Mouse (Mus musculus) ovary, adult 18-20 months (tissue): ENCODE data around the gene D430041D05Rik.

Experiments
- DNase-seq: peaks from one replicate; pipeline ENCODE4 v3.0.0; 2022; ENCODE audit warnings: low spot score, mixed read lengths

The D430041D05Rik gene

DNA sequence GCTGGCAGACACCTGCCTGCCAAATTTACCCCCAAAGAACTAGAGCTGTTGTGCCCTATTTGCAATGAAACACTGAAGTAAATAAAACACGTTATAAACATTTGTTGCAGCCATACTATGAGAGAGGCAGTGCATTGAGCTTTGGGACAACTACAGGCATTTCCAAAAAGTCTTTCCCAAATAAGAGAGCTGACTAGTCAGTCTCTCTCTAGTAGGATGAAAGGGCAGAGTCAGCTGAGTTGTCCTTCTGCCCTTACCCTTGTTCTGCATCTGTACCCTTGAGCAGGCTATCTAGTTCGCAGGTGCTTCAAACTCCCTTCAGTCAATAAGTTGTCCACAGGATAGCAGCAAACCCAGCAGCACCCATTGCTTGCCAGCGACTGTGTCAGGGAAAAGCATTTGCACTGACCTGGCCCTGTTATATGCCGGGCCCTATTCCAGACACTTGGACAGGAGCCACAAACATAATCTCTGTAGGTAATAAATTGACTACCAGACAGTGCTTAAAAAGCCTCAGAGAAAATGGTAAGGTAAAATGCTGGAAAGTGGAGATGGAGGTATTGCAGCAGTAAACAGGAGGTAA lies at the start of gene D430041D05Rik:
D430041D05Rik (minus strand) TSS at position 51 of the 583 bp plus-strand sequence.
- no peak for DNase-seq

DNA sequence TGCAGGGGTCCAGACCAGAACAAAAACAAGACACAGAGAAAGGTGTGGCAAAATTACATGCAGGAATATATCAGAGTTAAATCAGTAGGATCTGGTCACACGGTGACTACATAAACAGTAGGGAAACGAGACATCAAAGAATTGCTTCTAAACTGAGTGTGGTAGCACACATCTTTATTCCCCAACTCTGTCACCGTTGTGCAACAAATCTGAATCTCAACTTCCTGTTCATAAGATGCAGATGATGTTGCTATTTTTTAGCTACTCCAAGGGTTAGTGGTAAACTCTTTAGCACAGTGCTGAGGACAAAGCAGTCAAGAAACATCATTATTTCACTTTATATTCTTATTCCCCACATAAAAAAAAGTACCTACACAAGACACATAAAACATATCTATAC lies 49.2 kb upstream of the D430041D05Rik start:
- DNase-seq: no peak

DNA sequence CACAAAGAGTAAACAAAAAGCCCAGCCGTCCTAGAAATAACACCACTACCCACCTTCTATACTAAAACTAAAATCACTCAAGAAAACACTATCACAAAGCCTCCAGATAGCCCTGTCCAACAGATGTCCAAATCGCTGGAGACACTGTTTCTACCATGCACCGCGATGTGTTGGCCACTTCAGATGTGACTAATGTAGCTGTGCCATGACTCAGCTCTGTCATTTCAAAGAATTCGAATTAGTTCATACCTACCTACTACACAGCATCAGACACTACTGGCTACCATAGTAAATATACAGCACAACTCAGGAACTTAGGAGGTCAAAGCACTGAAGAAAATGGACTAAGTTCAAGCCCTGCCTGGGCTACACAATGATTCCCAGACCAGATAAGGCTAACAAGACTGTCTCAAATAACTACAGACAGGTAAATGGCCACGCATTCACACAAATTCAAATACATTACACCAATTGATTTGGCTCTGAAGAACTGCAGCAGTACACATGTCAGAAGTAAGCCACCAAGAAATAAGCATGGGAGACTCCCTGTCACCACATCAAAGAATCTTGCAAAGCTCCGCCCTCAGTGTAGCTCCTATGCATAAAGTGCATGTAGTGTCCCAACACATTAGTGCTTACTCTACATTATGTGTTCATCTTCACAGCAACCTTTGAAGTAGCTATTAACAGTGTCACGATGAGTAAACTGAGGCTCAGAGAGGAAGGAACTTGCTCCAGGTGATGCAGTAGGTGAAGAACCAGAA lies 47.9 kb upstream of the D430041D05Rik start:
- no peak for DNase-seq

DNA sequence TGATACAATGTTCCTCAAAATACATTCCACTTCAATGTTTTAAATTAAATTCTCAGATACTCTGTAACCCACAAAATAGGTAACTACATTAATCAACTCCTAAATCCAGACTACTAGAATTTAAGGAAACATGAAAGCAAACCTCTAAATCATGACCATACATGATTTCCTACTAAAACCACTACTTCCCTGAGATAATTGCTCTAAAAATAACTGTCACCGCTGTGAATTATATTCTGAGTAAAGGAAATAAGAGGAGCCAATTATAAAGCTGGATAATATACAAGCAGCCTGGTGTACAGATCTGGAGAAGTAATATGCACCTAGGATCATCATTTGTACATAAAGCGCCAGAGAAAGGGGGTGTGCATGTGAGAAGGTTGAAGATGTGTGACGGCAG lies 46.3 kb upstream of the D430041D05Rik start:
- no peak for DNase-seq

DNA sequence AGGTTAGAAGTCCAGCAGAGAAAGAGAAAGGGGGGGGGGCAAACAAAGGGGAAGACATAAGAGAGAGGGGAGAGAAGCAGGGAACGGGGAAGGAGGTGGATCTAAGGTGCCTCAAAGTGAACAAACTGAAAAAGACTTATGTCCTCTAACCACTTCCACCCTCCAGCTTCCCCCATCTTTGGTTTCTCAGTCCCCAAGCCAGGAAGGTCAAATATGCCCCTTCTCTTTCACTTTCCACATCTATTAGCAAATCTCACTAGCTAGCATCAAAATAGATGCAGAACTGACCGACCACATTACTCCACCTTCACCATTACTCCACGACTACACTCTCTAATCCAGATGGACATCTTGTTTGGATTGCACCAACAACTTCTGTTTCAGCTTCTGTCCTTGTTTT lies 39.9 kb upstream of the D430041D05Rik start:
- no peak for DNase-seq

DNA sequence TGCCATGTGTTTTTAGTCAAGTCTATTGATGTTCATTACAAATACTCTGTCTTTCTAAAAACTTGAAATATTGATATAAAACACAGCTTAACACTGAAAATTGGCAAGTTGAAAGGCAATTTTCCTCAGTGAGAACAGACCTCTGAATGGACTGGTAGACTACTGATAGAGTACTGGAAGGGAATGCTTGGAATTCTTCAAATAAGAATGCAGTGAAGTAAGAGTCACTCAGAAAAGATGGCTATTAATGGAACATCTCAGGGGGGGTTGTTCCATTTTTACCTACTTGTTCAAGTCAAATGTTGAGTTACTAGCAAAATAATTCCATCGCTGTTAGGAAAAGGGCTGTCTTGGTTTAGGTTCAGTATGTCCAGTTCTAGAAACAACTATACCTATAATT lies 38.4 kb upstream of the D430041D05Rik start:
- DNase-seq: no peak

DNA sequence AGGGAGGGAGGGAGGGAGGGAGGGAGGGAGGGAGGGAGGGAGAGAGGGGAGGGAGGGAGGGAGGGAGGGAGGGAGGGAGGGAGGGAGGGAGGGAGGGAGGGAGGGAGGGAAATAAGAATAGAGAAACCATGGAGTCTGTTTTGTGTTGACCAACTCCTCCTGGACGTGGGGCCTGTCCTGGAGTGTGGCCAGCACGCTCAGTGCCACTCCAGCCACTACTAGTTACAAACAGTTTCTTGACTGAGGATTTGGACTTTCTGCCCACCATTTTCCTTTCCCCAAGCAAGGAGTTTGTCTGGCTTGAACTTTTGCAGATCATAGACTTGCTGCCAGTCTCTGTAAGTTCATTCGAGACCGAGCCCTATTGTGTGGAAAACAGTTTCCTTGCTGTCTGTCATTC lies 37.4 kb upstream of the D430041D05Rik start:
- DNase-seq: no peak

DNA sequence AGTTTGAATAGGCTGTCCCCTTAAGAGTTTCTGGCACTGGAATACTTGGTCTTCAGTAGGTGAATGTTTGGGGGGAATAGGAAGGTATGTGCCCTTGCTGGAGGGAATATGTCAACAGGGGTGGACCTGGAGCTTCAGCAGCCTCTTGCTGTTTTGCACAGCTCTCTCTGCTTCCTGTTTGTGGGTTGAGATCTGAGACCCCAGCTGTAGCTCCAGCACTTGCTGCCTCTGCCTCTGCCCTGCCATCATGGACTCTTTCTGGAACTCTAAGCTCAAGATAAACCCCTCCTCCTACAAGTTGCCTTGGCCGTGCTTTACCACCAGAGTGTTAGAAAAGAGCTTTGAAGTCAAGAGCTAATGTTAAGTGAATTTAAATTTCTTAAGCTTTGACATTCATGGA lies 35.2 kb upstream of the D430041D05Rik start:
- no peak for DNase-seq

DNA sequence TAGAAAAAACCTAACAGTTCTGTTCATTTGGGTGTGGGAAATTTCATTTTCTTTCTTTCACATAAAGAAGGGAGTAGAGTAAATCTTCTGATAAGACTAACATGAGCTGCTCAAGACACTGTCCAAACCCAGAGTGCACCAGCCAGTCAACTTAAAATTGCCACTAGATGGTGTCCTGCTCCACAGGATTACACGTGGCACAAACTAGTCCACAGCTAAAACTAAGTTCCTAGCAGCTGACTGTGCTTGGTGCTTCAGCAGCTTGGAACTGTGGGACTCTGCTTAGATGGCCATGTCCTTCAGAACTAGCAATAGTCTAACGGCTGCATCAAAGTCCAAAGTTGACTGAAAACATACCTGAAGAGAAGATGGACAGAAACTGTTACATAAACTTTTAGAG lies 34.0 kb upstream of the D430041D05Rik start:
- DNase-seq: peak; percentile 32

DNA sequence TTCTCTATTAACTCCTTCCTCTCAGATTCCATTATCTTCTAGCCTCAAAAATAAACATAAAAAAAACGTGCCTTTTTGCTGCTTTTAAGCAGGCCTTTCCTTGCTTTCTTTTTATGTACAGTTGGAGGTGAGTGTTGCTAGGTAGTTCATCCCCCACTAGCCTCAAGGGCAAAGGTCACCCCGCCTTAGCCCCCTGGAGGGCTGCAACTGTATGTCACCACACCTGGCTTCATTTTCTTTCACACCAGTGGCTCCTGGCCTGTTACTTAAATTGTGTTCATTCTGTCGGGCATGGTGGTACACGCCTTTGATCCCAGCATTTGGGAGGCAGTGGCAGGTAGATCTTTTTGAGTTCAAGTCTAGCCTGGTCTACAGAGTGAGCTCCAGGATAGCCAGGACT lies 31.5 kb upstream of the D430041D05Rik start:
- no peak for DNase-seq

DNA sequence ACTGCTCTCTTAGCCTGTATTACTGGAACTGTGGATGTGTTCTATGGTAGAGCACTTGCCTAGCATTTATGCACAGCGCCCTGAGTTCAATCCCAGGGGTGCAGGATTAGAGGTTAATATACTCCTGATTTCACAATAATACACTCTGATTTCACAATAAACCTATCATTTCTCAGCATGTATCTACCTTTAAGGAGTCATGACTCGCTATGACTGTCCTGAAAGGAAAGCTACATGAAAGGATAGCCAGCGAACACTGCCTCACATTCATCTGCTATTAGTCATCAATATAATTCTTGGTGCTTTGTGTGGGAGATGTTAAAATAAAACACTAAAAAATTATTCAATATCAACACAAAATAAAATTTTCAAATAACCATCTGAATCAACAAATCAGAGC lies 25.4 kb upstream of the D430041D05Rik start:
- DNase-seq: no peak

DNA sequence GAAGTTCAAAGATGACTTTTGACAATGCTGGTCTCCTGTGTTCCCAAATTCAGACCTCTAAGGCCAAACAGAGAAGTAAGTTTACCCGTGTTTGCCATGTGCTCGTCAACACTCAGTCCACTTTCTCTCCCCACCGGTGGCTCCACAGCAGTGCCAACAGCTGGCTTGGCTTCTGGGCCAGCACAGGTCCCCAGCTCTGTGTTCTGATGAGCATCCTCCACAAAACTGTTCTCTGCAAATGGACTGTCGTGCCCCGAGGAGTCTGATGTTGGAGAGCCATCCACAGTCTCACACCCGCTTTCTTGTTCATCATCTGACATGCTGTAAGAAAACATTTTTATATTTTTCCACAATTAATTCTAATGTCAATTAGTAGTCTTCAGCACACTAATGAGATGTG lies 20.3 kb upstream of the D430041D05Rik start:
- no peak for DNase-seq

DNA sequence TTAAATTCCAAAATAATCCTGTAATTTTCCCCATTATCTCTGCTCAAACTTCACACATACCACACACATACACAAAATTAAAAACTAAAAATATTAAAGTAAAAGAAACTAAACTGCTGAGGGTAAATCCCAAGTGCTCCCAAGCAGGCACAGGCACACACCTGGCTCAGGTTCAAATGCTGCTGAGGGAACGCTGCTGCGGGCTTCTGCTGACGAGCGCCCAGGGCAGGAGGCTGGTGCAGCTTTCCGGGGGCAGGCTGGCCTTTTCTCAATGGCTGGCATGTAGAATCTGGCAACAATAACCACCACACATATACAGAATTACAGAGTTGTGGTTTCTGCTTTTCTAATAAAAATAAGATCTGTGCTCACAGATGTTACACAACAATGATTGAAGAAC lies 19.8 kb upstream of the D430041D05Rik start:
- DNase-seq: no peak

DNA sequence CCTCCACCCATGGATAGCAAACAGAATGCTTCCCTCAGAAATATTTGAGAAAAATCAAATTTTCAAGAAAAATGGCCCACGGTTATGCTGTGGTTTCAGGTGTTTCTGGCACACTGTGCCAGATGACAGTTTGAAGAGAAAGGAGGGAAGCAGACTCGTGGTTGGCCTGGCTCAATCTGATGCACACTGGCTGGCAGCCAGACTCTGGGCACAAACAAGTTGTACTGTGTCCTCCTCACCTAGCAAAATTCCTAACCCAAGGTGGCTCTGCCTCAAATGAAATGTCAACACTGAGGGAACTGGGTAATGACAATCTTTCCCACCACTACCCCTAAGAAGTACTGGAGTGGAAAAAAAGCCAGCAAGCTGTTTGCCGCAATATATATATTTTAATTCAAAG lies 15.3 kb upstream of the D430041D05Rik start:
- DNase-seq: no peak

DNA sequence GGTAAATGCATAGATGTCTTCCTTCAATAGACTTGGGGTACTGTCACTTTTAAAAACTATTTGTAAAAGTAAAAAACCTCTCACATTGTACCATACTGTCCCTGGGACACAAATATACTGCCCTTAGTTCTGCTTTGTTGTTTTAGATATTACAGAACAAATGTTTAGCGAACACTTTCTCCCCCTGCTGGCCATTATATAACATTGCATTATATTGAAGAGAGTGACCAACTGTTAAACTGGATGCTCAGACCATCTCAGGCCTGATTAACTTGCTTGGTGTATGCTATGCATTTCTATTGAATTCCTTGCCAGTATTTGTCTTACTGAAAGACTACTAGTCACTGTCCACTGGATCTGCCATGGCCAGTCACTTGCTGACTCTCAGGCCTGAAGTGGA lies 11.4 kb upstream of the D430041D05Rik start:
- no peak for DNase-seq

DNA sequence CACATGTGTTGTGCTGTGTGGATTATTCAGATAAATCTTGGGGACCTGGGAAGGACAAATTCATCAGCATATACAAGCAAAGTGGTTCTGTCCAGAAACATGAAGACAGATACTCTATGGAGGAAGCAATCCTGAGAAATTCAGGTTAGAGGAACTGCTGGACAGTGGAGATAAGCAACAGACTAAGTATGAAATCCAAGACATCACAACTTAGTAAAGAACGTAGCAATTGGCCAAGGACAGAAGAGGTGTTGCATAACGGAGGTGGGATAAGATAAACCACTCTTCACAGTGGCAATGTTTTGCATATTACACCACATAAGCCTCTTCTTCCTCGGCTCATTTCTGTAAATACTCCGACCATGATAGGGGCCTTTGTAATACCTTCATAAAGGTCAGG lies 10.0 kb upstream of the D430041D05Rik start:
- no peak for DNase-seq

DNA sequence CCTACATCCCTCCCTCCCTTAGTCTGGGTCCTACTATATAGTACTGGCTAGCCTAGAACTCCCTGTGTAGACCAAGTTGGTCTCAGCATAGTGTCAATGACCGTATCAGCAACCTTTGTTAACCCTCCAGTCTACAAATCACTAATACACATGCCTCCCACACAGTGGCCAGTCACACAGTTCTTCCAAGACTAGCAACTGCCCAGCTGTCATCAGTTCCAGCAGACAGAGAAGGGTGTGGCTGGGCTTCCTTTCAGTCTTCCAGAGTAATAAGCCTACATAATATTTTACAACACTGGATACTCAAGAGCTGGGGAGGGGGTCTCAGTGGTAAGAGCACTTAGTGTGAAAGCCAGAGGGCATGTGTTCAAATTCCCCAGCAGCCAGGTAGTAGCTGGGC lies 9.2 kb upstream of the D430041D05Rik start:
- no peak for DNase-seq

DNA sequence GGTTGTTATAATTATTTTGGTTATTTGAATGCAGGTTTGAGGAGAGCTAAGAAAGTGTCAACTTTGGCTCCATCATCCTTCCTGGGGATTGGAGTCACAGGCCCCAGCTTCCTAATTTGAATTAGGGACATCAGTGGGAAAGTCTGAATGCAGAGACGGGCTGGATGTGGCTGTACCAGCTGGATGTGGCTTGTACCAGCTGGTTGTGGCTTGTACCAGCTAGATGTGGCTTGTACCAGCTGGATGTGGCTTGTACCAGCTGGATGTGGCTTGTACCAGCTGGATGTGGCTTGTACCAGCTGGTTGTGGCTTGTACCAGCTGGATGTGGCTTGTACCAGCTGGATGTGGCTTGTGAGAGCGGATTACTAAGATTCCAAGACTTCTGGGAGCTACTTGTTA lies 8.6 kb upstream of the D430041D05Rik start:
- no peak for DNase-seq

DNA sequence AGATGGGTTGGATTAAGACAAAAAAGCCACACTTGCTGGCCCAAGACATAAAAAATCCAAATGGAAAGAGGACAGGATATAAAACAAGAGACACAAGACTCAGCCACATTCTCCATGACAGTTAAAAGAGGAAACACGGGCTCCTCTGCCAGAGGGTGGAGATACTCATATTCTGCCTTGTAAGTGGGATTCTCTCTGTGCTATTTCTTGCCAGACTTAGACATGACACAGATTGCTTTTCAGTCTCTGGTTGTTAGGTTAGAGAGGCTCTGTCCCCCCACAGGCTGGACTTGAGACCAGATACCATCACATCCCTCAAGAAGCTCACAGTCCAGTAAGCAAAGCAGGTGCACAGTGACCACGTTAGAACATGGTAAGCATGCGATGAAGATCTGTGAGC lies 2.2 kb upstream of the D430041D05Rik start:
- DNase-seq: no peak

DNA sequence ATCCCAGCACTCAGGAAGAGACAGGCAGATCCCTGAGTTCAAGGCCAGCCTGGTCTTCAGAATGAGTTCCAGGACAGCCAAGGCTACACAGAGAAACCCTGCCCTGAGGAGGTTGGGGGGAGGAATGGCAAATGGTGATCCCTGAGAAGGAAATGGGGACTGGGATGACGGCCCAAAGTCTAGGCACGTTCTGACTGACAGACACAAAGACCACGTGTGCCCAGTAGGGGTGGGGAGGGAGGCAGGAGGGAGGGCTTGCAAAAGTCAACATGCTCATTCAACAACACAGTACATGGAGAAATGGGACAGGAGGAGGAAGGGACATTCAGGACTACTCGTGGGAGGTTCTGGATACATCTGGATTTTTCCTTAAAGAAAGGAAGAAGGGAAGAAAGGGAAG lies 1.7 kb upstream of the D430041D05Rik start:
- DNase-seq: no peak

DNA sequence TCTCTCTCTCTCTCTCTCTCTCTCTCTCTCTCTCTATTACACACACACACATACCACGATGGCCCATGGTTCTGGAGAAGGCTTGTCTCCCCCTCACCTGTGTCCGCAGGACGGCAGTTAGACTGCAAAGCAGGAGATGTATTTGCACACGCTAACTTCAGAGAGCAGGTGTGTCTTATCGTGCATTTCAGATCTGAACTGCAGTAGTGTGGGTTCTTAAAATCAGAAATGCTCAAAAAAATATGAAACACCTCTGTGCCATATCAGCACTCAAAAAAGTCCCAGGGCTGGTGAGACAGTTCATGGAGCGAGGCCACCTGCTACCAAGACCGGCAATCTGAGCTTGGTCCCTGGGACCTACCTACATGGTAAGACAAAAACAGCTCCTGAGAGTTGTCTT lies 993 bp upstream of the D430041D05Rik start:
- no peak for DNase-seq

DNA sequence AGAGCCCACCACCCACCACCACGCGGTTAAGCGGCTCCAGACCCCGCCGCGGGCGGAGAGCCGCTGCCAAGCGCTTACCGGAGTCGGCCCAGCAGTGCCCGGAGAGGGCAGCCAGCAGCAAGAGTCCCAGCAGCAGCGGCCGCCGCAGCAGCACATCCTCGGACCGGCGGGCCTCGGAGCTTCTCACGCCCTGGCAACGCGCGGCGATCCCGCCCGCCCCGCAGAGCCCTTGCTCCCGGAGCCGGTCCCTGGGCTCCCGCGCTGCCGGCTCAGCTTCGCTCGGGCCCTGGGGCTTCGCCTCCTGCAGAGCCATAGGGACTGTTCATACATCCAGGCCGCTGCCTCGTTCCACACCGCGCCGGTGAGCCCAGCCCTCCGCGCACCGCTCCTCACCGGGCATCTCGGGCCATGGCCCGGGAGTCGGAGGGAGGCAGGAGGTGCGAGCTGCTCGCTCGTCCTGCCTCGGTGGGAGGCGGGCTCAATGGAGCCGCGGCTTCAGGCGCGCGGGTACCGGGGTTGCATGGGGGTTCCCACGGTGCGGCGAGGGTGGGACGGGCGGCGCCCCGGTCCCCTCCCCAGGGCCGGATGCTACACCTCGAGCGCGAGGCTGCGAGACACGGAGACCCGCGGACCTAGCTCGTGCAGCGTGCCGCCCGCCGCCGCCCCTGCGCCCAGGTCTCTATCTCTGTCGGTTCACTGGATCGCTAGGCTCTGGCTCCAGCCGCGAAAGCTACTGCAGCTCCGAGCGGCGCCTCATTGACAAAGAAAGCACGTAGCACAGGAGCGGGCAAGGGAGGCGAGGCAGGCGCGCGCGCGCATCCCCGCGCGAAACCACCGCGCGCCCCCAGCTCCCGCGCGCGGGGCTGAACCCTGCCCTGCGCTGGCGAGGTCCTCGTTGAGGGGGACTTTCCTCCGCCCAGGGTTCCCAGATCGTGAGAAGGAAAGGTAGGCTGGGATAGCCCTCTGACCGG lies 677 bp downstream of the D430041D05Rik start:
- no peak for DNase-seq

DNA sequence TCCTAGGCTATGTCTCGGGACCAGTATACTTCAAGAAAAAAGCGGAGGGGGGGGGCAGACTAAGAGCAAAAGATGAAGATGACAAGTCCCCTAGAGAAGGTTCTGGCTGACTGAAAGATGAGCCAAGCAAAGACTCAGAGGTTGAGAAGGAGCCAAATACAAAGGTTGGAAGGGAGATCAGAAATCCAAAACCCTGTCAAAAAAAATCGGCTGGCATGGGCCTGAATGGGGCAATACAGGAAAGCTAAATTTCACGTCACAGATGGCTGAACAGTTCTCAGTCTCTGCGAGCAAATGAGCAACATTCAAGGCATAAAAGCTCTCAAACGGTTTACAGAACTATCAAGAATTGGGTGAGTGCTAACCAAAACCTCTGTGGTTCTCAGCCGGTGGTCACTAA lies 2.5 kb downstream of the D430041D05Rik start:
- DNase-seq: no peak
